Mouse (Mus musculus) heart, embryonic 16.5 days (tissue): ENCODE measurements at regions not wholly inside any gene's neighbourhood (a gene's known extent, or its start where the extent isn't known, plus 50 kb on each side); places are given as distances from the start of the nearest gene placed in this dataset.
A peak's percentile ranks its signal among the peaks of the same experiment; 100 is the strongest.

Experiments
- ATAC-seq: fragments of 200-750 bp; cut with Nextera tagmentation; replicated peaks from 2 replicates; pipeline ENCODE4 v1.8.0; 2017; ENCODE audit warnings: moderate number of reproducible peaks; ENCODE audit not compliant: insufficient read depth, low FRiP score; ENCODE audit errors: extremely low read depth
- H3K27ac ChIP-seq: fragments of 300-500 bp; sonication (generic); 2 replicates; pipeline ENCODE4 v1.5.1; 2014; ENCODE audit warnings: mild to moderate bottlenecking, low read length, control low read depth, moderate library complexity
- H3K27me3 ChIP-seq: fragments of 300-500 bp; sonication (generic); 2 replicates; pipeline ENCODE4 v1.6.1; 2014; ENCODE audit warnings: low read length, mixed read lengths; ENCODE audit not compliant: control insufficient read depth, insufficient read depth
- H3K36me3 ChIP-seq: fragments of 300-500 bp; sonication (generic); 2 replicates; pipeline ENCODE4 v1.6.1; 2014; ENCODE audit not compliant: control insufficient read depth, insufficient read depth
- H3K4me1 ChIP-seq: fragments of 300-500 bp; sonication (generic); 2 replicates; pipeline ENCODE4 v1.6.1; 2014; ENCODE audit warnings: low read length, mixed read lengths; ENCODE audit not compliant: control insufficient read depth, insufficient read depth
- H3K4me2 ChIP-seq: fragments of 300-500 bp; sonication (generic); 2 replicates; pipeline ENCODE4 v1.6.1; 2014; ENCODE audit warnings: low read depth, mild to moderate bottlenecking, control low read depth, low read length
- H3K4me3 ChIP-seq: fragments of 300-500 bp; sonication (generic); 2 replicates; pipeline ENCODE4 v1.5.1; 2014; ENCODE audit warnings: mild to moderate bottlenecking, control low read depth, low read length
- H3K9ac ChIP-seq: fragments of 300-500 bp; sonication (generic); 2 replicates; pipeline ENCODE4 v1.6.1; 2014; ENCODE audit warnings: low read length, control low read depth
- H3K9me3 ChIP-seq: fragments of 300-500 bp; sonication (generic); replicated peaks from 2 replicates; pipeline ENCODE4 v1.6.1; 2016; ENCODE audit warnings: low read length; ENCODE audit not compliant: control insufficient read depth
- WGBS: fragments of 180-500 bp; shearing (Covaris S2); extraction: QIAGEN DNeasy Blood & Tissue Kit; methylation state at CpG from one replicate; pipeline ENCODE4 v1.1.7; 2014; 5-methylcytosine and 5-hydroxymethylcytosine counted together

- no peaks in the 10 kb centered on the region for H3K27me3 ChIP-seq
- no peaks in the 10 kb centered on the region for H3K36me3 ChIP-seq
- H3K4me3 ChIP-seq = no peak overlapping the region
- H3K4me2 ChIP-seq = no peak overlapping the region
- no peak for ATAC-seq
- H3K9ac ChIP-seq = no peak overlapping the region
- no peak overlapping the region for H3K27ac ChIP-seq
- 91% methylated on average over 1 of the region's 1 CpGs for WGBS
- H3K4me1 ChIP-seq = no peaks in the 10 kb centered on the region
- no peaks in the 10 kb centered on the region for H3K9me3 ChIP-seq
Observed at GRCm38 (mm10) chr6:110120406-110120805, 525.0 kb upstream of the Grm7 start.

- no peaks in the 10 kb centered on the region for H3K4me1 ChIP-seq
- H3K4me3 ChIP-seq = no peak overlapping the region
- H3K9me3 ChIP-seq = no peaks in the 10 kb centered on the region
- WGBS = 71% methylated on average over 3 of the region's 3 CpGs
- ATAC-seq = no peak
- no peak overlapping the region for H3K9ac ChIP-seq
- no peak overlapping the region for H3K27ac ChIP-seq
- no peaks in the 10 kb centered on the region for H3K36me3 ChIP-seq
- no peaks in the 10 kb centered on the region for H3K27me3 ChIP-seq
- H3K4me2 ChIP-seq = no peak overlapping the region
Observed at GRCm38 (mm10) chr6:110132271-110132670, 513.1 kb upstream of the Grm7 start.

- no peak for ATAC-seq
- Histone ChIP-seq H3K4me2 (no peak overlapping the region), H3K4me1 (no peaks in the 10 kb centered on the region), H3K4me3 (no peak overlapping the region), H3K36me3 (no peaks in the 10 kb centered on the region), H3K9ac (no peak overlapping the region), H3K27ac (no peak overlapping the region), H3K27me3 (no peaks in the 10 kb centered on the region), H3K9me3 (no peaks in the 10 kb centered on the region)
- 39% methylated on average over 1 of the region's 1 CpGs for WGBS
Observed at GRCm38 (mm10) chr6:110133587-110133986, 511.8 kb upstream of the Grm7 start.

- Histone ChIP-seq H3K27ac (no peak overlapping the region), H3K36me3 (no peaks in the 10 kb centered on the region), H3K4me1 (no peaks in the 10 kb centered on the region; the same call in 1 of the 2 replicates), H3K9me3 (no peaks in the 10 kb centered on the region), H3K9ac (no peak overlapping the region), H3K4me2 (no peak overlapping the region), H3K27me3 (no peaks in the 10 kb centered on the region), H3K4me3 (no peak overlapping the region)
- peak; percentile 37; the same call in 1 of the 2 replicates for ATAC-seq
- WGBS = 21% methylated on average over 7 of the region's 7 CpGs
Observed at GRCm38 (mm10) chr6:110137043-110137650, 508.2 kb upstream of the Grm7 start.

GRCm38 (mm10) chr6:110139396-110139795 is 506.0 kb upstream of the Grm7 start:
- H3K36me3 ChIP-seq = no peaks in the 10 kb centered on the region
- H3K9ac ChIP-seq = no peak overlapping the region
- H3K4me2 ChIP-seq = no peak overlapping the region
- H3K27ac ChIP-seq = no peak overlapping the region
- 37% methylated on average over 2 of the region's 2 CpGs for WGBS
- no peaks in the 10 kb centered on the region; the same call in 1 of the 2 replicates for H3K4me1 ChIP-seq
- H3K4me3 ChIP-seq = no peak overlapping the region
- no peaks in the 10 kb centered on the region for H3K27me3 ChIP-seq
- no peaks in the 10 kb centered on the region for H3K9me3 ChIP-seq
- ATAC-seq = no peak

GRCm38 (mm10) chr6:110168539-110168938 is 476.8 kb upstream of the Grm7 start:
- Histone ChIP-seq H3K36me3 (no peaks in the 10 kb centered on the region), H3K4me1 (no peaks in the 10 kb centered on the region), H3K9ac (no peak overlapping the region), H3K9me3 (no peaks in the 10 kb centered on the region), H3K4me3 (no peak overlapping the region), H3K27me3 (no peaks in the 10 kb centered on the region), H3K4me2 (no peak overlapping the region), H3K27ac (no peak overlapping the region)
- no peak for ATAC-seq
- 84% methylated on average over 2 of the region's 2 CpGs for WGBS

GRCm38 (mm10) chr6:110205973-110206372 is 439.4 kb upstream of the Grm7 start:
- Histone ChIP-seq H3K36me3 (no peaks in the 10 kb centered on the region), H3K27me3 (no peaks in the 10 kb centered on the region), H3K4me3 (no peak overlapping the region), H3K4me2 (no peak overlapping the region), H3K9me3 (no peaks in the 10 kb centered on the region), H3K27ac (no peak overlapping the region), H3K9ac (no peak overlapping the region), H3K4me1 (no peaks in the 10 kb centered on the region)
- no peak for ATAC-seq
- 65% methylated on average over 2 of the region's 2 CpGs for WGBS

GRCm38 (mm10) chr6:110208822-110209221 is 436.6 kb upstream of the Grm7 start:
- no peak overlapping the region for H3K9ac ChIP-seq
- H3K4me3 ChIP-seq = no peak overlapping the region
- no peaks in the 10 kb centered on the region for H3K4me1 ChIP-seq
- no peak overlapping the region for H3K27ac ChIP-seq
- no peak overlapping the region for H3K4me2 ChIP-seq
- ATAC-seq = no peak
- H3K36me3 ChIP-seq = no peaks in the 10 kb centered on the region
- no peaks in the 10 kb centered on the region for H3K27me3 ChIP-seq
- H3K9me3 ChIP-seq = no peaks in the 10 kb centered on the region
- 92% methylated on average over 1 of the region's 1 CpGs for WGBS

- 24% methylated on average over 1 of the region's 1 CpGs for WGBS
- H3K27ac ChIP-seq = no peak overlapping the region
- no peaks in the 10 kb centered on the region for H3K4me1 ChIP-seq
- no peak overlapping the region for H3K9ac ChIP-seq
- H3K4me2 ChIP-seq = no peak overlapping the region
- no peaks in the 10 kb centered on the region for H3K27me3 ChIP-seq
- H3K36me3 ChIP-seq = no peaks in the 10 kb centered on the region
- no peak overlapping the region for H3K4me3 ChIP-seq
- no peak for ATAC-seq
- H3K9me3 ChIP-seq = no peaks in the 10 kb centered on the region
Observed at GRCm38 (mm10) chr6:110247490-110247889, 397.9 kb upstream of the Grm7 start.
